Mouse (Mus musculus) granulocyte monocyte progenitor cell, adult 5-6 weeks (primary cell): ENCODE measurements around the gene Mast4. TPM values are rescaled to one million over a fixed set of nuclear protein-coding genes. Genes with fewer than 3 reads are reported as not detected.

Experiments
- ATAC-seq: replicated peaks from 2 replicates; pipeline ENCODE4 v1.8.0; 2016; ENCODE audit warnings: mild to moderate bottlenecking, moderate TSS enrichment, inconsistent platforms; ENCODE audit not compliant: poor library complexity, severe bottlenecking
- total RNA-seq, 2 experiments: library from RNA; stranded (forward) in 1 of 2; stranded (reverse) in 1 of 2; fragments of 200-712, 200-1000 nt in 1 of 2; fragments of >200 nt in 1 of 2; fragmentation: Nextera tagmentation in 1 of 2; gene quantifications; 2 replicates each; pipeline ENCODE4 v1.2.3; 2014 to 2017

Gene Mast4
- total RNA-seq, 2 experiments from 2014 or later: 0.88 to 8.0 TPM

GRCm38 (mm10) chr13:102851253-102851652, 483.0 kb downstream of the Mast4 start:
- no peak for ATAC-seq

- no peak for ATAC-seq
These were observed 483.7 kb downstream of the Mast4 start for GRCm38 (mm10) chr13:102850594-102850993.

DNA sequence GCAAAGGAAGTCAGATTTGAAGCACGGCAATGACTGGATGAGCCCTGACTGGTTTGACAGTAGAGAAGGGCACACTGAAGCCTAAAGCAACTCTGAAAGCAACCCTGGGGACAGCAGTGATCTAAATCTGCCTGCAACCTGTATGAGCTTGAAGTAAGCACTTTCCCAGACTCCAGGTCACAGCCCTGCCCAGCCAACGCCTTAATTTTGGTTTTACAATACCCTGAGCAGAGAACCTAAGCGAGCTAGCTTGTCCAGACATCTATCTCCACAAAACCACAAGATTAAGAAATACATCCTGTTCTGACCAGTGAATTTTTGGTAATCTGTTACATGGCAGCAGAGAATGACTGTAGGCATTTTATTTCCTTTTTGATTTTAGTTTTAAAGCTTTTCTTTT, 485.2 kb downstream of the Mast4 start:
- ATAC-seq: peak; percentile 90

GRCm38 (mm10) chr13:102846473-102846872, 487.8 kb downstream of the Mast4 start:
- ATAC-seq: no peak

DNA sequence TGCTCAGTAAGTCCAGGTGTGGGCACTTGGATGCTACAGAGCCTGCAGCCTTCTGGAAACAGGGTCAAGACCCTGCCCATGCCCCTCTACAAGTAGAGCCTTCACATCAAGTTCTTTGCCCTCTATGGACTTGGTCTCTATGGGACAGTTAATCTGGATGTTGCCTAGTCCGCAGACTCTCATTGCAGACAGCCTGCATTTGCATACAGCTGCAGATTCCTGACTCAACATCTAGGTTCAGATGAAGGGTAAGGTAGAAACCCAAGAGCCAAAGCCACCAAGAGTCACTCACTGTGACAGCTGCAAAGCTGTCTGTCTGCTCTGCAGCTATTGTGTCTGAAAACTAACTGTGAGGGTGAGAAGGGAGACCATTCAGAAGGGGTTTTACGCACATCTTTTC, 491.6 kb downstream of the Mast4 start:
- ATAC-seq: no peak

DNA sequence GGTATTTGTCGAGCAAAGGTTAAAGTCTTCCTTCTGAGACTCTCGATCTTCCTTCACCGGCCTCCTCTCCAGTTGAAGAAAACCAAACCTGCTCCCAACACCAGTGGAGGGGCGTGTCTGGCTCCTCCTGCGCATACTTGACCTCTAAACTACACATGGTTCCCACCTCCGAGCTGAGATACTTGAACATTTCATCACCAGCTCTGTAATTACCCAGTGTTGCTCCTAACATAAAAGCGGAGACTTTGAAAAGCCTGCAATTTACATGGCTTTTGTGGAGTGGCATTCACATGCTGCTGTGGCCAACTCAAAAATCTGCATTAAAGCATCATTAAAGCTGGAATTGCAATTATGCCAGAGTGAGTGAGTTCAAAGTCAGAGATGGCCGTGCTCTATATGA, 492.1 kb downstream of the Mast4 start:
- no peak for ATAC-seq

- no peak for ATAC-seq
These were observed 494.4 kb downstream of the Mast4 start for GRCm38 (mm10) chr13:102839741-102840482.

DNA sequence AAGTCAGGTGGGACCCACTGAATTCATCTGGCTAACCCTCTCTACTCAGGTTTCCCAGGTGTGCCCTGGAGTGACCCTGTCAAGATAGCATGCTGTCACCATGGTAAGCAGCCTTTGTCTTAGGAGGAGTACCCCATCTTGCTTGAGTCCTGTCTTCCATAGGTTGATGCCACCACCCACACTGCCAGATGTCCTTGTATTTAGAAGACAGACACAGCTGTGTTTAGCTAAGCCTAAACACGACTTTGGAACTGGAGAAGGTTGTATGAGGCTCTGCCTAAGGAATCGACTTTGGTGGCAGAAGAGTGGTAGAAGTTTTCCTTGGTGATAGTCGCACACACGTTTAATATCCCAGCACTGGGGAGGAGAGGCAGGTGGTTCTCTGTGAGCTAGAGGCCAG, 496.9 kb downstream of the Mast4 start:
- ATAC-seq: no peak

- ATAC-seq: no peak
These were observed 499.0 kb downstream of the Mast4 start for GRCm38 (mm10) chr13:102835336-102835735.

GRCm38 (mm10) chr13:102818287-102818686, 516.0 kb downstream of the Mast4 start:
- ATAC-seq: no peak

- ATAC-seq: no peak
These were observed 517.6 kb downstream of the Mast4 start for GRCm38 (mm10) chr13:102816689-102817088.

GRCm38 (mm10) chr13:102815158-102815557, 519.1 kb downstream of the Mast4 start:
- ATAC-seq: no peak

- ATAC-seq: no peak
These were observed 523.0 kb downstream of the Mast4 start for GRCm38 (mm10) chr13:102811129-102811832.

DNA sequence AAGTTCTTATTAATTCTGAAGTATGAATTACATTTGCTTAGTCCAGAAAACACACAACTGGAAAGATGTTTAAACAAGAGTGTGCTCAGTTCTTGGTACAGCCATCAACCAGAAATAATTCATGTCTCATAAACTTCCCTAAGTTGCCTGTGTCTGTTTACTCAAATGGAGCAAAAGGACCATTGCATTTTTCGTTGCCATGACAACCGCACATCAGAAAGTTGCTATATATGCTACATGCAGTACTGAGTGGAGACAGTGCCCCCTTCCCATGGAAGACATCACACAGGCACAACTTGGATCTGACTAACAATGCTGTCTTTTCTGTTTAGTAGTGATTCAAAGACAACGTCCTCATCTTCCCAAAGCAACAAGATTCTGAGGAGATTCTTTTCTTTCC, 527.6 kb downstream of the Mast4 start:
- no peak for ATAC-seq

DNA sequence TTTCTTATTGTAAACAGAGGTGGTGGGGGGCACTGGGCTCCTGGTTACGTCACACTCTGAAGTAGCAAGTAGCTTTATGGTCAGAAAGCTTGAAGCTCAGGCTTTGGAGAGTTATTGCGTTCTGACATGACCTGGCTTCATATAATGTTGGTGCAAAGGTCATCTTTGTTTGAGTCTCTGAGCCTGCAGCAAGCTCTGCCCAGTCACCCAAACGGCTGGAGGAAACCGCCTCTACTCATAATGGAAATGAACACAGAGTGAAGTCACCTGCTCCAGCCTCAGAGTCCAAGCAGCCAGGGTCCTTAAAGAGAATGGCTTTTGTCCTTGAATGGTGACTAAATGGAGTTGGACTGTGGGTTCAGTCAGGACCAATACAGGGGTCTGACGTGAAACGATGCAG, 529.1 kb downstream of the Mast4 start:
- no peak for ATAC-seq

- ATAC-seq: no peak
These were observed 531.1 kb downstream of the Mast4 start for GRCm38 (mm10) chr13:102803206-102803605.

DNA sequence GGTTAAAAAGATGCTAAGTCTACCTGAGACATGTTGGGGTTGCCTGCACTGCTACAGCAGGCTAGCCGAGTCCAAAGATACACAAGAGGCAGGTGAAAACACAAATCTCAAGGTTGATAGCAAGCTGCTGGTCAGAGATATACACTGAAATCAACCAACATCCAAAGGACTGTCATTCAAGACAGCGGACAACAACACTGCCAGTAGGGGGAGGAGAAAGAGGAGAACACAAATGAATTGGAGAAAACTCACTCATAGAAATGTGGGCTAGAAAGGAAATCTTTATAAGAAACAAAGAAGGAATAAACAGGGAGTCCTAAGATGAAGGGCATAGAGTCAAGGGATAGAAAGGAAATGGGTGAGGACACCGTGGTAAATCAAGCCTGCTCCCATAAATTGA, 542.1 kb downstream of the Mast4 start:
- ATAC-seq: no peak

GRCm38 (mm10) chr13:102790601-102791155, 543.6 kb downstream of the Mast4 start:
- ATAC-seq: no peak

GRCm38 (mm10) chr13:102786666-102787230, 547.5 kb downstream of the Mast4 start:
- no peak for ATAC-seq

DNA sequence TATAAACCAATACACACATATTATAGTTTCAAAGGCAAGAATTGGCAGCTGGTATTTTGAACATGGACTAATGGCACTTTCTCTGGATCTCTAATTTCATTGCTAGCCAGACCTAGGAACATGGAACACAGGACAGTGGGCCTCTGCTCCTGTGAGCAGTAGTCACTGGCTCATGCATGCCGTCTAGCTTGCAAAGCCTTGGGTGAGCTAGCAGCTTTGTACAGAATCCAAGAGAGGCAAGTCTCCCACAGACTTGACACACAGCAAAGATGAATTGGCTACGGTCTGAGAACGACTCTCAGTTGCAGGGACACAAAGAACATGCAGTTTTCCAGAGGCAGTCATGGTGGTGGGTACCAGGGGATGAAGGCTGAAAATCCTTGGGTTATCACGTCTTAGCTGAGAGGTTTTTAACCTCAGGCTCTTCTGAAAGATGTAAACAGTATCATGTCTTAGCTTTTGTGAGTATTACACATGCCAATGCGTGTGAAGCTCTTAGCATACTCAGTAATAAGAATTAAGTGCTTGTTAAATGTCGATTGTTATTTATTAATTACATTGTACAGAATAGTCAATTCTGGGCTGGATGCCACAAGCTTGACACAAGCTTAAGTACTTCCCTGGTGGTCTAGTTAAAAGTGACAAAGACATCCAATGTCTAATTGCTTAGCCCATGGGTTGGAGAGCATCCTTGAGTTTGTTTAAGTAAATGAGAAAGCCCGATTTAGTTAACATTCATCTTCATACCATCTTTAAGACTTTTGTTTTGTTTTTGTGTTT, 550.6 kb downstream of the Mast4 start:
- no peak for ATAC-seq

DNA sequence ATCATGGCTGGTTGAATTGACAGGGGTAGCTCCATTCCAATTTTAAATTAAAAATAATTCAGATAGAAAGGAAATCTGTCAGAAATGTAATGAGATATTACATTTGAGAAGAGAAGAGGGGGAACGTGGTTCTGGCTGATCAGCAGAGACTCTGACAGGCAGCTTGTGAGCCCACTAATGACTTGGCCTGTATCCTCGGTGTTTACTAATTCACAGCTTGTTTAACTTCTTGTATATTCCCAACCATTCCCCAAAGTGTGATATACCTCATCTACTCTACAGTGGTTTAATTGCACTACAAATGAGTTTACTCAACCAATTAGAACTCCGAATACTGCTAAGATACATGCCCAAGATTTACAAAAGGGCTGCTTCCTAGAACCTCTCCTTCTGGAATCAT, 555.0 kb downstream of the Mast4 start:
- ATAC-seq: no peak
